Mouse (Mus musculus) embryonic fibroblast, embryonic 13.5 days (primary cell): ENCODE results near the gene Cdh13.

Experiments used
- CTCF ChIP-seq: IDR thresholded peaks from 2 replicates; pipeline ENCODE4 v1.5.1; 2011; ENCODE audit warnings: mild to moderate bottlenecking, control low read depth, low read length, moderate library complexity, borderline replicate concordance; ENCODE audit not compliant: insufficient read depth
- POLR2A ChIP-seq: IDR thresholded peaks from 2 replicates; pipeline ENCODE4 v1.6.1; 2011; ENCODE audit warnings: low read depth, mild to moderate bottlenecking, control low read depth, low read length, moderate library complexity

DNA sequence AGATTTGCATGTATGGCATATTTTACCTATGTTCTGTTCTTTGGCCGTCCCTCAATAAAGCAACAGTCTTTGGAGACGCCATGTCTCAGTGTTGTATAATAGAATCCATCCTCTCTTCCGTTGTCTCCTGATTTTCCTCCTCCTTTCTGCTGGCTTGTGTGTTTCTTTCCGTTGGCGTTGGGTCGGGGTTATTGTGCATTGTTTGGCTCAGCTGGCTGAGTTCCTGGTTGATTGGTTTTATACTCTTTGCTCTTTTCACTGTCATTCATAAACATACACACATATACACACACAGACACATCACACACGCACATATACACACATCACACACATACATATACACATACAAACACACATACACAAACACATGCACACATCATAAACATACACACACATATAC is 470.6 kb downstream of the Cdh13 start:
- no peak for TF ChIP-seq POLR2A
- TF ChIP-seq CTCF, result no peak
